Mouse (Mus musculus): ENCODE results near the gene Aqr. TPM values are rescaled to one million over a fixed set of nuclear protein-coding genes. Genes with fewer than 3 reads are reported as not detected.

Gene Aqr
- polyA plus RNA-seq, 1 experiment, result 18.4 TPM

- TF ChIP-seq SRF (IDR thresholded peaks at IDR 0.05; ENCODE audit: control insufficient read depth, insufficient read length, low read depth), result no peak
- TF ChIP-seq TCF3 (IDR thresholded peaks at IDR 0.05; ENCODE audit: insufficient read length, low read depth), result no peak
- TF ChIP-seq MAX (IDR thresholded peaks at IDR 0.05; ENCODE audit: low read depth), result no peak
- TF ChIP-seq MYOG (IDR thresholded peaks at IDR 0.05; ENCODE audit: control insufficient read depth in 1 of 3, insufficient read depth in 1 of 3, insufficient read length in 2 of 3, low read depth in 2 of 3), result no peak
- no peak for TF ChIP-seq POLR2A (IDR thresholded peaks at IDR 0.05; ENCODE audit: insufficient read length, low read depth)
- TF ChIP-seq TCF12 (IDR thresholded peaks at IDR 0.05; ENCODE audit: insufficient read depth, poor library complexity, severe bottlenecking), result no peak
- TF ChIP-seq REST (IDR thresholded peaks at IDR 0.05; ENCODE audit: insufficient read depth, insufficient read length), result no peak
- no peak for TF ChIP-seq POLR2AphosphoS2 (IDR thresholded peaks at IDR 0.05; ENCODE audit: insufficient read length, low read depth)
- no peak for TF ChIP-seq E2F4 (IDR thresholded peaks at IDR 0.05; ENCODE audit: insufficient read depth)
- TF ChIP-seq USF1 (IDR thresholded peaks at IDR 0.05; ENCODE audit: low read depth), result no peak
- no peak for TF ChIP-seq MYOD1 (IDR thresholded peaks at IDR 0.05; ENCODE audit: control insufficient read depth in 1 of 3, insufficient read length in 2 of 3, low read depth in 2 of 3)
- no peak for TF ChIP-seq CEBPB (IDR thresholded peaks at IDR 0.05; ENCODE audit: insufficient read depth, poor library complexity, severe bottlenecking)
- Histone ChIP-seq H3K4me2 (ENCODE audit: low read depth) (peak overlapping the region; percentile 86), H3ac (ENCODE audit: control insufficient read depth, insufficient read length) (peak overlapping the region; percentile 51), H3K4me3 (peak overlapping the region; percentile 81), H3K27me3 (ENCODE audit: control insufficient read depth, insufficient read depth, insufficient read length) (peaks cover 2% of the 10 kb centered on the region), H3K36me3 (ENCODE audit: control insufficient read depth, insufficient read depth) (peaks cover 9% of the 10 kb centered on the region), H3K79me2 (ENCODE audit: control insufficient read depth, insufficient read depth) (peaks cover 37% of the 10 kb centered on the region)
Observed at GRCm38 (mm10) chr2:114201574-114201973, 14.8 kb upstream of the Aqr start.

- H3K36me3 ChIP-seq (ENCODE audit: control insufficient read depth, insufficient read depth), result peaks cover 14% of the 10 kb centered on the region
- peak within 1 kb of the TSS; percentile 86 for H3K4me2 ChIP-seq (ENCODE audit: low read depth)
- peak within 1 kb of the TSS; percentile 81 for H3K4me3 ChIP-seq
- no peaks in the 10 kb centered on the region for H3K27me3 ChIP-seq (ENCODE audit: control insufficient read depth, insufficient read depth, insufficient read length)
- peak within 1 kb of the TSS; percentile 51 for H3ac ChIP-seq (ENCODE audit: control insufficient read depth, insufficient read length)
- peaks cover 37% of the 10 kb centered on the region for H3K79me2 ChIP-seq (ENCODE audit: control insufficient read depth, insufficient read depth)
- peak; percentile 49 for TF ChIP-seq E2F4 (IDR thresholded peaks at IDR 0.05; ENCODE audit: insufficient read depth)
- TF ChIP-seq CEBPB (IDR thresholded peaks at IDR 0.05; ENCODE audit: insufficient read depth, poor library complexity, severe bottlenecking), result no peak
- TF ChIP-seq SRF (IDR thresholded peaks at IDR 0.05; ENCODE audit: control insufficient read depth, insufficient read length, low read depth), result peak; percentile 52
- peak; percentile 99 for TF ChIP-seq POLR2A (IDR thresholded peaks at IDR 0.05; ENCODE audit: insufficient read length, low read depth)
- no peak for TF ChIP-seq USF1 (IDR thresholded peaks at IDR 0.05; ENCODE audit: low read depth)
- TF ChIP-seq REST (IDR thresholded peaks at IDR 0.05; ENCODE audit: insufficient read depth, insufficient read length), result peak; percentile 43
- TF ChIP-seq MYOG (IDR thresholded peaks at IDR 0.05; ENCODE audit: control insufficient read depth in 1 of 3, insufficient read depth in 1 of 3, insufficient read length in 2 of 3, low read depth in 2 of 3), result peak in 1 of 3 experiments; percentile 42
- TF ChIP-seq POLR2AphosphoS2 (IDR thresholded peaks at IDR 0.05; ENCODE audit: insufficient read length, low read depth), result peak; percentile 99
- no peak for TF ChIP-seq MAX (IDR thresholded peaks at IDR 0.05; ENCODE audit: low read depth)
- TF ChIP-seq TCF12 (IDR thresholded peaks at IDR 0.05; ENCODE audit: insufficient read depth, poor library complexity, severe bottlenecking), result no peak
- no peak for TF ChIP-seq MYOD1 (IDR thresholded peaks at IDR 0.05; ENCODE audit: control insufficient read depth in 1 of 3, insufficient read length in 2 of 3, low read depth in 2 of 3)
Observed at GRCm38 (mm10) chr2:114200932-114201559, 14.2 kb upstream of the Aqr start, which contains the start of gene Zfp770. Zfp770 (minus strand) TSS chr2:114201469.

- H3ac ChIP-seq (ENCODE audit: control insufficient read depth, insufficient read length), result no peak overlapping the region
- H3K79me2 ChIP-seq (ENCODE audit: control insufficient read depth, insufficient read depth), result peaks cover 39% of the 10 kb centered on the region
- no peaks in the 10 kb centered on the region for H3K27me3 ChIP-seq (ENCODE audit: control insufficient read depth, insufficient read depth, insufficient read length)
- TF ChIP-seq MYOD1 (IDR thresholded peaks at IDR 0.05; ENCODE audit: control insufficient read depth in 1 of 3, insufficient read length in 2 of 3, low read depth in 2 of 3) (no peak), CEBPB (IDR thresholded peaks at IDR 0.05; ENCODE audit: insufficient read depth, poor library complexity, severe bottlenecking) (no peak)
- no peak overlapping the region for H3K4me2 ChIP-seq (ENCODE audit: low read depth)
- H3K4me3 ChIP-seq, result no peak overlapping the region
- H3K36me3 ChIP-seq (ENCODE audit: control insufficient read depth, insufficient read depth), result peaks cover 26% of the 10 kb centered on the region
Observed at GRCm38 (mm10) chr2:114196421-114196820, 9.6 kb upstream of the Aqr start.

GRCm38 (mm10) chr2:114177802-114178733 lies 8.8 kb downstream of the Aqr start:
- Histone ChIP-seq H3K79me2 (ENCODE audit: control insufficient read depth, insufficient read depth) (peaks cover 19% of the 10 kb centered on the region), H3K27me3 (ENCODE audit: control insufficient read depth, insufficient read depth, insufficient read length) (no peaks in the 10 kb centered on the region), H3K4me2 (ENCODE audit: low read depth) (no peak overlapping the region), H3ac (ENCODE audit: control insufficient read depth, insufficient read length) (no peak overlapping the region), H3K36me3 (ENCODE audit: control insufficient read depth, insufficient read depth) (no peaks in the 10 kb centered on the region), H3K4me3 (no peak overlapping the region)
- no peak for TF ChIP-seq POLR2AphosphoS2 (IDR thresholded peaks at IDR 0.05; ENCODE audit: insufficient read length, low read depth)
- TF ChIP-seq E2F4 (IDR thresholded peaks at IDR 0.05; ENCODE audit: insufficient read depth), result no peak
- TF ChIP-seq POLR2A (IDR thresholded peaks at IDR 0.05; ENCODE audit: insufficient read length, low read depth), result no peak
- no peak for TF ChIP-seq REST (IDR thresholded peaks at IDR 0.05; ENCODE audit: insufficient read depth, insufficient read length)
- no peak for TF ChIP-seq USF1 (IDR thresholded peaks at IDR 0.05; ENCODE audit: low read depth)
- TF ChIP-seq MAX (IDR thresholded peaks at IDR 0.05; ENCODE audit: low read depth), result no peak
- TF ChIP-seq MYOG (IDR thresholded peaks at IDR 0.05; ENCODE audit: control insufficient read depth in 1 of 3, insufficient read depth in 1 of 3, insufficient read length in 2 of 3, low read depth in 2 of 3), result no peak
- TF ChIP-seq MYOD1 (IDR thresholded peaks at IDR 0.05; ENCODE audit: control insufficient read depth in 1 of 3, insufficient read length in 2 of 3, low read depth in 2 of 3), result no peak
- TF ChIP-seq CEBPB (IDR thresholded peaks at IDR 0.05; ENCODE audit: insufficient read depth, poor library complexity, severe bottlenecking), result no peak
- TF ChIP-seq SRF (IDR thresholded peaks at IDR 0.05; ENCODE audit: control insufficient read depth, insufficient read length, low read depth), result no peak
- TF ChIP-seq TCF12 (IDR thresholded peaks at IDR 0.05; ENCODE audit: insufficient read depth, poor library complexity, severe bottlenecking), result no peak
- no peak for TF ChIP-seq TCF3 (IDR thresholded peaks at IDR 0.05; ENCODE audit: insufficient read length, low read depth)

Data from myocyte (in vitro differentiated cells).